Mouse (Mus musculus) hindbrain, embryonic 14.5 days (tissue): ENCODE results near the gene Cyp2b13. TPM values are rescaled to one million over a fixed set of nuclear protein-coding genes. Genes with fewer than 3 reads are reported as not detected.
"Not testable (repeated sequence)": the region's sequence is repeated elsewhere in the genome, so short reads cannot be mapped to it uniquely, and the experiment has no call there.

ENCODE experiments used
- ATAC-seq: fragments of 200-750 bp; cut with Nextera tagmentation; 2 replicates; pipeline ENCODE4 v1.8.0; 2017; ENCODE audit warnings: moderate number of reproducible peaks, mild to moderate bottlenecking, moderate TSS enrichment, moderate library complexity; ENCODE audit not compliant: low FRiP score
- DNase-seq: peaks from one replicate; pipeline ENCODE4 v3.0.0-alpha.2; 2015; ENCODE audit warnings: low spot score
- H3K27ac ChIP-seq: fragments of 300-500 bp; sonication (generic); 2 replicates; pipeline ENCODE4 v1.5.1; 2014; ENCODE audit warnings: mild to moderate bottlenecking, moderate library complexity
- H3K27me3 ChIP-seq: fragments of 300-500 bp; sonication (generic); 2 replicates; pipeline ENCODE4 v1.6.1; 2014; ENCODE audit warnings: mild to moderate bottlenecking, low read length, mixed read lengths; ENCODE audit not compliant: control insufficient read depth, insufficient read depth
- H3K36me3 ChIP-seq: fragments of 300-500 bp; sonication (generic); replicated peaks from 2 replicates; pipeline ENCODE4 v1.6.1; 2014; ENCODE audit not compliant: control insufficient read depth, insufficient read depth
- H3K4me1 ChIP-seq: fragments of 300-500 bp; sonication (generic); replicated peaks from 2 replicates; pipeline ENCODE4 v1.6.1; 2014; ENCODE audit warnings: antibody characterized with exemption, low read length, mixed read lengths; ENCODE audit not compliant: control insufficient read depth, insufficient read depth
- H3K4me2 ChIP-seq: fragments of 300-500 bp; sonication (generic); replicated peaks from 2 replicates; pipeline ENCODE4 v1.6.1; 2014; ENCODE audit warnings: mild to moderate bottlenecking, moderate library complexity
- H3K4me3 ChIP-seq: fragments of 300-500 bp; sonication (generic); replicated peaks from 2 replicates; pipeline ENCODE4 v1.5.1; 2014; ENCODE audit warnings: mild to moderate bottlenecking, low read length
- H3K9ac ChIP-seq: fragments of 300-500 bp; sonication (generic); 2 replicates; pipeline ENCODE4 v1.6.1; 2014
- H3K9me3 ChIP-seq: fragments of 300-500 bp; sonication (generic); 2 replicates; pipeline ENCODE4 v1.6.1; 2016; ENCODE audit warnings: low read length; ENCODE audit not compliant: control insufficient read depth
- WGBS: fragments of 180-500 bp; shearing (Covaris S2); extraction: QIAGEN DNeasy Blood & Tissue Kit; methylation state at CpG from one replicate; pipeline ENCODE4 v1.1.7; 2014; 5-methylcytosine and 5-hydroxymethylcytosine counted together
- polyA plus RNA-seq: library from polyadenylated mRNA; unstranded; fragments of >200 nt; fragmentation: Nextera tagmentation; extraction: Ambion mirVana; gene quantifications from 2 replicates; pipeline ENCODE4 v1.2.1, GENCODE M21; 2014

Cyp2b13 gene
- polyA plus RNA-seq, result not detected in 2 replicates

GRCm38 (mm10) chr7:26061197-26061596 lies at the start of gene Cyp2b13:
Gene Cyp2b13 (plus strand): TSS chr7:26061497.
- not testable (repeated sequence) for H3K4me2 ChIP-seq, H3K4me3 ChIP-seq, DNase-seq, H3K9ac ChIP-seq, H3K27me3 ChIP-seq, ATAC-seq, H3K36me3 ChIP-seq, H3K9me3 ChIP-seq, H3K4me1 ChIP-seq, H3K27ac ChIP-seq
- 57% methylated on average over 1 of the region's 2 CpGs for WGBS

GRCm38 (mm10) chr7:26019814-26020332 lies 41.4 kb upstream of the Cyp2b13 start:
- not testable (repeated sequence) for H3K4me2 ChIP-seq, ATAC-seq, DNase-seq, H3K4me1 ChIP-seq, H3K9me3 ChIP-seq, H3K27me3 ChIP-seq, H3K9ac ChIP-seq, H3K27ac ChIP-seq, H3K4me3 ChIP-seq, H3K36me3 ChIP-seq
- 86% methylated on average over 1 of the region's 3 CpGs for WGBS

- ATAC-seq, H3K9me3 ChIP-seq, H3K27ac ChIP-seq, H3K4me3 ChIP-seq, DNase-seq, H3K9ac ChIP-seq, H3K4me2 ChIP-seq, H3K4me1 ChIP-seq, H3K36me3 ChIP-seq, H3K27me3 ChIP-seq: not testable (repeated sequence)
- WGBS, result 87% methylated on average over 3 of the region's 4 CpGs
These were observed 6.2 kb upstream of the Cyp2b13 start for GRCm38 (mm10) chr7:26054885-26055630.

GRCm38 (mm10) chr7:26071677-26072076 lies 10.4 kb downstream of the Cyp2b13 start:
- H3K27ac ChIP-seq, H3K4me3 ChIP-seq, H3K27me3 ChIP-seq, H3K9ac ChIP-seq, DNase-seq, ATAC-seq, H3K36me3 ChIP-seq, H3K4me2 ChIP-seq, H3K4me1 ChIP-seq, H3K9me3 ChIP-seq: not testable (repeated sequence)
- WGBS, result 51% methylated on average over 29 of the region's 29 CpGs

- Histone ChIP-seq H3K27ac (no peak overlapping the region), H3K4me2 (no peak overlapping the region), H3K27me3 (no peaks in the 10 kb centered on the region), H3K9me3 (peaks cover 14% of the 10 kb centered on the region; the same call in 1 of the 2 replicates), H3K4me3 (no peak overlapping the region), H3K9ac (no peak overlapping the region), H3K36me3 (no peaks in the 10 kb centered on the region), H3K4me1 (no peaks in the 10 kb centered on the region)
- 69% methylated on average over 2 of the region's 2 CpGs for WGBS
- no peak for ATAC-seq
- no peak for DNase-seq
These were observed 21.3 kb downstream of the Cyp2b13 start for GRCm38 (mm10) chr7:26082595-26082994.

GRCm38 (mm10) chr7:26087391-26087790 lies 26.1 kb downstream of the Cyp2b13 start:
- Histone ChIP-seq H3K4me2 (no peak overlapping the region), H3K4me3 (no peak overlapping the region), H3K9me3 (peaks cover 17% of the 10 kb centered on the region), H3K27me3 (no peaks in the 10 kb centered on the region), H3K4me1 (no peaks in the 10 kb centered on the region), H3K36me3 (no peaks in the 10 kb centered on the region), H3K9ac (no peak overlapping the region), H3K27ac (no peak overlapping the region)
- 92% methylated on average over 1 of the region's 1 CpGs for WGBS
- ATAC-seq (no peak), DNase-seq (no peak)

GRCm38 (mm10) chr7:26088578-26088977 lies 27.3 kb downstream of the Cyp2b13 start:
- H3K27me3 ChIP-seq, H3K4me2 ChIP-seq, DNase-seq, H3K9ac ChIP-seq, H3K4me1 ChIP-seq, H3K27ac ChIP-seq, H3K4me3 ChIP-seq, H3K36me3 ChIP-seq, ATAC-seq: not testable (repeated sequence)
- peaks cover 17% of the 10 kb centered on the region for H3K9me3 ChIP-seq

GRCm38 (mm10) chr7:26139623-26140022 lies 78.3 kb downstream of the Cyp2b13 start:
- ATAC-seq, H3K27me3 ChIP-seq, H3K27ac ChIP-seq, H3K9me3 ChIP-seq, DNase-seq, H3K4me1 ChIP-seq, H3K9ac ChIP-seq, H3K36me3 ChIP-seq, H3K4me2 ChIP-seq, H3K4me3 ChIP-seq: not testable (repeated sequence)
- no CpG with 5 or more reads among the region's 2 CpGs for WGBS

- H3K9me3 ChIP-seq, H3K4me1 ChIP-seq, H3K27ac ChIP-seq, ATAC-seq, H3K4me3 ChIP-seq, DNase-seq, H3K4me2 ChIP-seq, H3K27me3 ChIP-seq, H3K9ac ChIP-seq, H3K36me3 ChIP-seq: not testable (repeated sequence)
- 44% methylated on average over 1 of the region's 3 CpGs for WGBS
These were observed 82.4 kb downstream of the Cyp2b13 start for GRCm38 (mm10) chr7:26143657-26144056.
